Mouse (Mus musculus) erythroblast, adult 5-6 weeks (primary cell): Measurements from ENCODE around the gene Rps26. TPM values are rescaled to one million over a fixed set of nuclear protein-coding genes. Genes with fewer than 3 reads are reported as not detected.
A peak's percentile ranks its signal among the peaks of the same experiment; 100 is the strongest.

ENCODE experiments used
- ATAC-seq: replicated peaks from 2 replicates; pipeline ENCODE4 v1.8.0; 2016; ENCODE audit warnings: moderate number of reproducible peaks, mild to moderate bottlenecking, moderate TSS enrichment, inconsistent platforms; ENCODE audit not compliant: poor library complexity, low FRiP score, severe bottlenecking
- total RNA-seq, 2 experiments: library from RNA; stranded (forward) in 1 of 2; stranded (reverse) in 1 of 2; fragments of 150-400 nt in 1 of 2; fragments of 200-764, 138-1000 nt in 1 of 2; gene quantifications; 2 replicates each; pipeline versions ENCODE4 v1.2.3 to v1.2.4; 2015 to 2017; ENCODE audit warnings: low replicate concordance in 2 of 2

Gene Rps26
- total RNA-seq (2015; ENCODE audit: low replicate concordance) = 345 and 426 TPM in 2 replicates
- 114 and 205 TPM in 2 replicates for total RNA-seq (2017; ENCODE audit: low replicate concordance)

GRCm38 (mm10) chr10:128626311-128627310, at the start of gene Rps26:
Rps26 (minus strand) TSS chr10:128626747.
- peak; percentile 89 for ATAC-seq

- ATAC-seq = peak; percentile 66
Observed at GRCm38 (mm10) chr10:128674469-128675008, 48.0 kb upstream of the Rps26 start.

GRCm38 (mm10) chr10:128673763-128674468, 47.4 kb upstream of the Rps26 start, which contains the start of gene Suox:
Suox (minus strand) TSS chr10:128674073.
- ATAC-seq = peak; percentile 71

- ATAC-seq = no peak
Observed at GRCm38 (mm10) chr10:128671148-128671547, 44.6 kb upstream of the Rps26 start.

- peak; percentile 38; the same call in 1 of the 2 replicates for ATAC-seq
Observed at GRCm38 (mm10) chr10:128668790-128669672, 42.5 kb upstream of the Rps26 start.

GRCm38 (mm10) chr10:128665806-128666205, 39.3 kb upstream of the Rps26 start:
- ATAC-seq = peak; percentile 50

GRCm38 (mm10) chr10:128665307-128665706, 38.8 kb upstream of the Rps26 start:
- peak; percentile 41; the same call in 1 of the 2 replicates for ATAC-seq

- ATAC-seq = peak; percentile 69
Observed at GRCm38 (mm10) chr10:128664808-128665207, 38.3 kb upstream of the Rps26 start.

- ATAC-seq = no peak
Observed at GRCm38 (mm10) chr10:128663441-128664220, 37.1 kb upstream of the Rps26 start.

- no peak for ATAC-seq
Observed at GRCm38 (mm10) chr10:128662465-128662864, 35.9 kb upstream of the Rps26 start.

GRCm38 (mm10) chr10:128659490-128659889, 32.9 kb upstream of the Rps26 start:
- no peak for ATAC-seq

GRCm38 (mm10) chr10:128657844-128658243, 31.3 kb upstream of the Rps26 start:
- ATAC-seq = no peak

GRCm38 (mm10) chr10:128656731-128657130, 30.2 kb upstream of the Rps26 start:
- no peak for ATAC-seq

- peak; percentile 80 for ATAC-seq
Observed at GRCm38 (mm10) chr10:128655254-128655653, 28.7 kb upstream of the Rps26 start.

- no peak for ATAC-seq
Observed at GRCm38 (mm10) chr10:128653866-128654265, 27.3 kb upstream of the Rps26 start.

GRCm38 (mm10) chr10:128646139-128647089, 19.9 kb upstream of the Rps26 start:
- no peak for ATAC-seq
